Mouse (Mus musculus) liver (tissue): ENCODE data around the gene Paics.
A peak's percentile ranks its signal among the peaks of the same experiment; 100 is the strongest.

Source experiments
- DNase-seq: peaks from one replicate; pipeline ENCODE4 v3.0.0-alpha.2; 2020; ENCODE audit warnings: mixed read lengths

Paics gene

GRCm38 (mm10) chr5:77013171-77013570 lies 62.1 kb downstream of the Paics start:
- DNase-seq: no peak

GRCm38 (mm10) chr5:77015544-77016482 lies 64.7 kb downstream of the Paics start, which contains the start of gene Thegl:
Gene Thegl, plus strand, starts transcription at chr5:77016023.
- DNase-seq: peak; percentile 93
